Mouse (Mus musculus): Measurements from ENCODE around the gene Sema3c.
"Not testable (repeated sequence)": the region's sequence is repeated elsewhere in the genome, so short reads cannot be mapped to it uniquely, and the experiment has no call there.

The Sema3c gene

GRCm38 (mm10) chr5:17573694-17574380, at the start of gene Sema3c:
Gene Sema3c (plus strand): TSS chr5:17574281.
- DNase-seq (ENCODE audit: low spot score in 2 of 2) = no peak

GRCm38 (mm10) chr5:17531165-17531564, 42.9 kb upstream of the Sema3c start:
- not testable (repeated sequence) for DNase-seq (ENCODE audit: low spot score in 2 of 2)

GRCm38 (mm10) chr5:17543141-17543540, 30.9 kb upstream of the Sema3c start:
- DNase-seq (ENCODE audit: low spot score in 2 of 2) = no peak

GRCm38 (mm10) chr5:17544904-17545449, 29.1 kb upstream of the Sema3c start:
- no peak for DNase-seq (ENCODE audit: low spot score in 2 of 2)

- DNase-seq (ENCODE audit: low spot score in 2 of 2) = no peak
Observed at GRCm38 (mm10) chr5:17551693-17552092, 22.4 kb upstream of the Sema3c start.

- DNase-seq (ENCODE audit: low spot score in 2 of 2) = peak in 1 of 2 experiments; percentile 28
Observed at GRCm38 (mm10) chr5:17556073-17556473, 18.0 kb upstream of the Sema3c start.

GRCm38 (mm10) chr5:17556715-17557265, 17.3 kb upstream of the Sema3c start:
- DNase-seq (ENCODE audit: low spot score in 2 of 2) = no peak

- DNase-seq (ENCODE audit: low spot score in 2 of 2) = no peak
Observed at GRCm38 (mm10) chr5:17571571-17571970, 2.5 kb upstream of the Sema3c start.

GRCm38 (mm10) chr5:17574413-17575182, 517 bp downstream of the Sema3c start:
- peak; percentile 80 to 87 for DNase-seq (ENCODE audit: low spot score in 2 of 2)

- DNase-seq (ENCODE audit: low spot score in 2 of 2) = no peak
Observed at GRCm38 (mm10) chr5:17575183-17575495, 1.1 kb downstream of the Sema3c start.

GRCm38 (mm10) chr5:17576069-17576468, 2.0 kb downstream of the Sema3c start:
- DNase-seq (ENCODE audit: low spot score in 2 of 2) = no peak

GRCm38 (mm10) chr5:17582047-17582515, 8.0 kb downstream of the Sema3c start:
- DNase-seq (ENCODE audit: low spot score in 2 of 2) = no peak

GRCm38 (mm10) chr5:17584299-17584945, 10.3 kb downstream of the Sema3c start:
- DNase-seq (ENCODE audit: low spot score in 2 of 2) = no peak

GRCm38 (mm10) chr5:17586518-17587210, 12.6 kb downstream of the Sema3c start:
- DNase-seq (ENCODE audit: low spot score in 2 of 2) = no peak

GRCm38 (mm10) chr5:17591908-17592307, 17.8 kb downstream of the Sema3c start:
- no peak for DNase-seq (ENCODE audit: low spot score in 2 of 2)

GRCm38 (mm10) chr5:17601700-17602099, 27.6 kb downstream of the Sema3c start:
- DNase-seq (ENCODE audit: low spot score in 2 of 2) = no peak

GRCm38 (mm10) chr5:17620619-17621018, 46.5 kb downstream of the Sema3c start:
- no peak for DNase-seq (ENCODE audit: low spot score in 2 of 2)

- DNase-seq (ENCODE audit: low spot score in 2 of 2) = no peak
Observed at GRCm38 (mm10) chr5:17622564-17622963, 48.5 kb downstream of the Sema3c start.

- no peak for DNase-seq (ENCODE audit: low spot score in 2 of 2)
Observed at GRCm38 (mm10) chr5:17628606-17629005, 54.5 kb downstream of the Sema3c start.

GRCm38 (mm10) chr5:17629599-17629998, 55.5 kb downstream of the Sema3c start:
- no peak for DNase-seq (ENCODE audit: low spot score in 2 of 2)

GRCm38 (mm10) chr5:17639519-17639918, 65.4 kb downstream of the Sema3c start:
- DNase-seq (ENCODE audit: low spot score in 2 of 2) = no peak
